Mouse (Mus musculus): ENCODE measurements at regions not wholly inside any gene's neighbourhood (a gene's known extent, or its start where the extent isn't known, plus 50 kb on each side); places are given as distances from the start of the nearest gene placed in this dataset.

DNA sequence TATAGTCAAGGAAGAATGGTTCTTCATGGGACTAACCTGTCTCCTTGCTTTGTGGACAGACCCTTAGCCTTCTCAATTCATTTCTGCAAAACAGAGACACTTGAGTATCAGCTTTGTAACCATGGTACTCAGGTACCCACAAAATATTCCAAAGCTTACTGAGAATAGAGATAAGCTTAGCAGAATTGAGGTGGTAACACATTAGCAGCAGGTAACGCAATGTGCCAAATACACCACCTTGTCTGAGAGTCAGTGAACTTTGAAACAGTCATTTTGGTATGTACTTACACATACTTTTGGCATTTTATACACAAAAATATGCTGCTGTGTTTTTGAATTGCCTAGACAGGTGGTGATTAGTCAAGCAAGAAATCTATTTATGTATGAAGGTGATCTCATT, 69.8 kb upstream of the Slc6a14 start:
- DNase-seq = no peak
- intact Hi-C loops (cut with DNase I) = no loop called here

DNA sequence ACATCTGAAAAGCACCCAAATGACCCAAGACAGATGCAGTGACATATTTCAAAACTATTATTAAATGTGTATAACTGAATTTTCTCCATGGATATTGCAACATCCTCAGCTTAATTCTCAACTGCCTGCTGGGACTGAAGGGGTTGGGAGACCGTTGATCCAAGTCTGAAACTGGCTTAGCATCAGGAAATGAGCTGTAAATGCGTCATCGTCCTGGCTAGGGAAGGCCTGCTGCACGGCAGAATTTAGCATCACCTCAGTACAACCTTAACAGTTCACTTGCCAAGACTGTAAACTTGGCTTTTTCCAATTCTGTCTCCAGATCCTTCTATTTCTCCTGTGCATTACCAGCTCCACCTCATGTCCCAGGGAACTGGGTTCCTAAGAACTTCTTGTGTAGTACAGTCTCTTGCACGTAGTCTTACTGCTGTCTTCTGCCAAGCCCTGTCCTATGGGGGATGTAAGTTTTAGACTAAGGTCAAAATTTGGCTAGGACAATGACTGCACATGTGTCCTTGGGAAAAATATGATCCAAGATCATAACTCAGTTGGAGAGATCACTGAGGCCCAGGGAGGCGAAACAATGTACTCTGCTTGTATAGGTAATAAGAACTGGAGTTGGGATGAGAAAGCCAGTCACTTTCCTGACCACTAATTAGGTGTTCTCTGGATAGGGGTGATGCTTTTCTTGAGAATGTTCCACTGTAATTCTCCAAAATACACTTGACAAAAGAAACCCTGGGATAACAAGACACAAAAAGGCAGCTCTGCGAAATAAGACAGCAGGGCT, 63.0 kb upstream of the Slc6a14 start:
- intact Hi-C loops (cut with DNase I) = no loop called here
- peak; percentile 20 to 29 for DNase-seq

All from heart, postnatal 10 days (tissue).